Mouse (Mus musculus) spleen, adult 18-20 months (tissue): ENCODE measurements at regions not wholly inside any gene's neighbourhood (a gene's known extent, or its start where the extent isn't known, plus 50 kb on each side); places are given as distances from the start of the nearest gene placed in this dataset.

Experiments
- DNase-seq, 2 experiments: peaks; one replicate each; pipeline ENCODE4 v3.0.0; 2022; ENCODE audit warnings: mixed read lengths in 2 of 2

GRCm38 (mm10) chr4:9935949-9936348 lies 938.3 kb upstream of the 2610301B20Rik start:
- DNase-seq = no peak

GRCm38 (mm10) chr4:9951441-9951840 lies 922.9 kb upstream of the 2610301B20Rik start:
- no peak for DNase-seq

GRCm38 (mm10) chr4:9974631-9975030 lies 899.7 kb upstream of the 2610301B20Rik start:
- no peak for DNase-seq

GRCm38 (mm10) chr4:9981354-9982040 lies 892.8 kb upstream of the 2610301B20Rik start:
- DNase-seq = no peak

GRCm38 (mm10) chr4:9982786-9983525 lies 891.3 kb upstream of the 2610301B20Rik start:
- no peak for DNase-seq

GRCm38 (mm10) chr4:9993871-9994270 lies 880.4 kb upstream of the 2610301B20Rik start:
- no peak for DNase-seq

GRCm38 (mm10) chr4:9994466-9994865 lies 879.8 kb upstream of the 2610301B20Rik start:
- no peak for DNase-seq

- no peak for DNase-seq
Measured at GRCm38 (mm10) chr4:10030316-10030715, 844.0 kb upstream of the 2610301B20Rik start.

GRCm38 (mm10) chr4:10031764-10032163 lies 842.5 kb upstream of the 2610301B20Rik start:
- no peak for DNase-seq

- DNase-seq = no peak
Measured at GRCm38 (mm10) chr4:10035336-10035735, 839.0 kb upstream of the 2610301B20Rik start.

- no peak for DNase-seq
Measured at GRCm38 (mm10) chr4:10041301-10042093, 832.8 kb upstream of the 2610301B20Rik start.

GRCm38 (mm10) chr4:10048770-10049169 lies 825.5 kb upstream of the 2610301B20Rik start:
- DNase-seq = no peak

GRCm38 (mm10) chr4:10049411-10049810 lies 824.9 kb upstream of the 2610301B20Rik start:
- DNase-seq = no peak

GRCm38 (mm10) chr4:10051296-10052267 lies 822.7 kb upstream of the 2610301B20Rik start:
- no peak for DNase-seq

- no peak for DNase-seq
Measured at GRCm38 (mm10) chr4:10052869-10053268, 821.4 kb upstream of the 2610301B20Rik start.

GRCm38 (mm10) chr4:10072500-10073106 lies 801.7 kb upstream of the 2610301B20Rik start:
- no peak for DNase-seq

GRCm38 (mm10) chr4:10079565-10080169 lies 794.6 kb upstream of the 2610301B20Rik start:
- no peak for DNase-seq

GRCm38 (mm10) chr4:10114831-10115230 lies 759.5 kb upstream of the 2610301B20Rik start:
- DNase-seq = no peak

GRCm38 (mm10) chr4:10117964-10118363 lies 756.3 kb upstream of the 2610301B20Rik start:
- no peak for DNase-seq

GRCm38 (mm10) chr4:10124252-10124651 lies 750.0 kb upstream of the 2610301B20Rik start:
- DNase-seq = no peak

- DNase-seq = no peak
Measured at GRCm38 (mm10) chr4:10141238-10141934, 732.9 kb upstream of the 2610301B20Rik start.
